Mouse (Mus musculus) activated CD4-positive, CD25-positive, alpha-beta regulatory T cell, adult 4 months (primary cell): ENCODE data around the gene Krt33a. TPM values are rescaled to one million over a fixed set of nuclear protein-coding genes. Genes with fewer than 3 reads are reported as not detected.

ENCODE experiments used
- ATAC-seq: one replicate; pipeline ENCODE4 v1.8.0; 2017
- polyA plus RNA-seq, 2 experiments: library from polyadenylated mRNA; unstranded; fragments of 100-300 nt; shearing (Covaris generic); gene quantifications; one replicate each; pipeline ENCODE4 v1.2.1; 2017

The Krt33a gene
- not detected for polyA plus RNA-seq

DNA sequence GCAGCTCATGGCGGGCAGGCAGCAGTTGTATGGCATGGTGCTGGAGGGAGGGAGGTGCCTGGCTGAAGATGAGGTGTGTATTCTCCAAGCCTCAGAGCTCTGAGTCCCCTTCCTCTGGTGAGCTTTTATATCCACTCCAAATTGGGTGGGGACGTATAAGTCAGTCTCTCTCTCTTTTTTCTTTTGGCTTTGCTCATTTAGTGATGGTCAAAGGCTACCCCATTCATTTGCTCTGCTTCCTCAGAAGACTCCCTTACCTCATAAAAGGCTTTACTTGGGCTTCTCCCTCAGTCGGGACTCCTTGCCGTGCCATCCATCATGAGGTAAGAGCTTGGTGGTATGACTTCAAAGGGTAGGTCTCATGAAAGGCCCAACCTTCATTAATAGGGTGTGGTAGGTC is at the start of gene Krt33a:
TSS of gene Krt33a (minus strand) at position 101 of the 400 bp plus-strand sequence.
- ATAC-seq = no peak

DNA sequence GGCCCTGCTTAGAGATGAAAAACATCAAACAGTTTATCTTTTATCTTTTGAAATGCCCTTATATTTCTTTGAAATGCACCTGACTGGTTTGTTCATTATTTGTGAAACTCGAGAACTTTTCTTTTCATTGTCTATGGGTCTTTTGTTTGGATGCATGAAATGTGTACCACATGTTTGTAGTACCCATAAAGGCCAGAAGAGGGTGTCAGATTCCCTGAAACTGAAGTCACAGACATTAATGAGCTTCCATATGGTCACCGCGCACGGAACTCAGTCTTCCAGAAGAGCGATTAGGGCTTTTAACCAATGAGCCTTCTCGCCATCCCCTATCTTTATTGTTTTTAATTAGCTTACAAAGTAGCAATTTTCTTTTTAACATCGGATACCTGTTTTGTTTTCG is 42.9 kb upstream of the Krt33a start:
- ATAC-seq = no peak

DNA sequence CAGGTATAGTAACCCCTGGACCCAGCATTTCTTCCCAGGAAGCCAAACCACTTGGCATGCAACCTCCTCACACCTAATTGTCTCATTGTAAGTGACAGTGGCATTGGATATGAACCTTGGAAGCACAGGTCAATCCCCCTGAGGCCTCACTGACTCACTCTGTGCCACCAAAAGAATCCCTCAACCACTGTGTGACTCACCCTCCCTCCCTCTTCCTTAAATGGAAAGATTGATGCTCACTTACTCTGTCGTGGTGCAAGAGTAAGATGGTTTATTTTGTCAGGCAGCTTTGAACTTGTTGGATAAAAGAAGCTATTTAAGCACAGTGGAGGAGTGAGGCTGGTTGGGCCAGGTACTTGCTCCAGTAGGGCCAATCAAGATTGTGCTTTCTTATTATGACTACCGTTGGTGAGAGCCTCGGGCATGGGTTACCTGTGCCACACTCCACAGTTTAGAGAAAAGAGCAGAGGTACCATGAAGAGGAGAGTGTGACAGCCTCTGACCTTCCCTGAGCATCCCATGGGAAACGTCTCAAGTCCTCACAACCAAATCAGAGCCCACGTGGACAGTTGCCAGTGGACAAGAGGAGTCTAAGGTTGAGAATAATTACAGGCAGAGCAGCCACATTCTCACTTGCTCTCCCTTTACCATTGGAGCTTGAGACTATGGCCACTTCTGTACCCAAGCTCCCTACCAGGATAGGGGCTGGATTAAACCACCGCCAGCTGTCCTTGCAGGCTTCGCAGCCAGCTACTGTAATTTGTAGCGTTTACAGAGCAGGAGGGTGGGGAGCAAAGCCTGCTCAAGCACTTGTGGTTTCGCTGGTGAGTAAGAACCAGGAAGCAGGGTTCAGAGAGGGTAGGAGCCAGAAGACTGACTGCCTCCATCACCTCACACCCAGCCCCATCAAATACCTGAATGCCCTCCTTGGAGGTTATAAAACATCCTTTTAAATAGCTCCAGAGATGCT is 40.0 kb upstream of the Krt33a start:
- ATAC-seq = no peak

DNA sequence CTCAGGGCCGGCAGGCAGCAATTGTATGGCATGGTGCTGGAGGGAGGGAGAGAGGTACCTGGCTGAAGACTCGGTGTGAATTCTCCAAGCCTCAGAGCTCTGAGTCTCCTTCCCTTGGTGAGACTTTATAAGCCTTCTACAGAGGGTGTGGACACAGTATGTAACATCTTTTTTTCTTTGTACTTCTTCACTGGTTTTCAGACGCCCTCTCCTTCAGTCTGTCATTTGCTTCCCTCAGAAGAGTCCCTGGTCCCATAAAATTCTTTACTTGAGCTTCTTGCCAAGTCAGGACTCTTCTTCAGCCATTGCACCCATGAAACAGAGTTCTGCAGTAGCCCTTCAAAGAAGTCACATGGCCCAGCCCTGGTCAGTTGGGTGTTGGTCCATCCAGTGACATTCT is 34.4 kb upstream of the Krt33a start, which contains the start of gene Krt31:
TSS of gene Krt31 (minus strand) at position 101 of the 400 bp plus-strand sequence.
- ATAC-seq = no peak

DNA sequence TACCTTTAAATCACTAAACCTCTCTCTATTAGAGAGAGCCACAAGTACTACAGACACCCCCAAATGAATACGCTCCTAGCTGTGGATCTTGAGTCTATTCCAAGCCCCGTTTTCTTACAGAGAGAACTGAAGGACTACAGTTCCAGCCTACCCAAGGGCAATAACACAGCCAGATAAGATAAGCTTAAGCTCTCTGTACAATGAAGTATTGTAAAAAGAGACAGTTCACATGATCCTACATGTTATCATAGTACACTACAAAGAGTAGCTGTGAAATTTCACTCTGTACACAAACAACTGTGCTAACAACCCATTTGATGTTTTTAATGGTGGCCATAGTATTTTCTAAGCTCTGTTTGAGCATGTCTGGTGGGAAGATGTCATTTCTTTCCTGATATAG is 31.2 kb upstream of the Krt33a start:
- ATAC-seq = no peak

DNA sequence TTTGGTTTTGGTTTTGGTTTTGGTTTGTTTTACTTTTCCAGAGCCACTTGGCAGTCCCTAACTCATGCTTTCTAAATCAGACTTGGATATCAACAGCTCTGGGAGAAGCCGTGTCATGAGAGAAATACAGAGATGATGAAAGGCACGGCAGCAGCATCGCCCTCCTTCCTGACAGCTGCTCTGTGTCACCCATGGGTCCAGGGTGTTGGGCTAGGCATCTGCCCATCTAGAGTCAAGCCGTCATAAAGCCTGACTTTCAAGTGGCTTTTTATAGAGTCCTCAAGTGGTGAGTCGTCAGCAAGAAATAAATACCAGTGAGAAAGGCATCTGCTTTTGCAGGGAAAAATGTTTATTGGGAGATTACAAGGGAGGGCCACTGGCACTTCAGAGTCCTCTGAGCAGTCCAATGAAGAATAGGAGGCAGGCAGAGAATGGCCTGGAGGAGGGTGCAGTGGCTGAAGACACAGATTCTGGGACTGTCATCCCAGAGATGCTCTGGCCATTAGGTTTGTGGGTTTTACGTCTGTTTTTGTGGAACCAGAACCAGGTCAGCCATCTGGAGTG is 30.4 kb upstream of the Krt33a start:
- no peak for ATAC-seq

DNA sequence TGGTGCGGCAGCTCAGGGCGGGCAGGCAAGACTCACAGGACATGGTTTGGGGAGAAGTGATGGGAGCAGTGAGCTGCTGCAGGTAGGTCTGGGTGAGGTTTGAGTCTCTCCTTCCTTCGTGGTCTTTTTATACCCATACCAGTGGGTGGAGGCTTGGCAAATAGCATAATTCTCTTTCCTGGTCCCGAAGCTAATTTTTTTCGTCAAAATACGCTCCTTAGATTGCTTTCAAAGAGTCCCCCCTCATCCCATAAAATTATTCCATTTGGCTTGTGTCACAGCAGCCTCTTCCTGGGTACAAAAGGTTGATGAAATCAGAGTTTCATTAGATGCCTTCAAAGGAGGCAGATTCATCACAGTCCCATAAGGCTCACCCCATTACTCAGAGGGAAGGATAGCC is 25.4 kb upstream of the Krt33a start, which contains the start of gene Krt34:
TSS of gene Krt34 (minus strand) at position 101 of the 400 bp plus-strand sequence.
- no peak for ATAC-seq

DNA sequence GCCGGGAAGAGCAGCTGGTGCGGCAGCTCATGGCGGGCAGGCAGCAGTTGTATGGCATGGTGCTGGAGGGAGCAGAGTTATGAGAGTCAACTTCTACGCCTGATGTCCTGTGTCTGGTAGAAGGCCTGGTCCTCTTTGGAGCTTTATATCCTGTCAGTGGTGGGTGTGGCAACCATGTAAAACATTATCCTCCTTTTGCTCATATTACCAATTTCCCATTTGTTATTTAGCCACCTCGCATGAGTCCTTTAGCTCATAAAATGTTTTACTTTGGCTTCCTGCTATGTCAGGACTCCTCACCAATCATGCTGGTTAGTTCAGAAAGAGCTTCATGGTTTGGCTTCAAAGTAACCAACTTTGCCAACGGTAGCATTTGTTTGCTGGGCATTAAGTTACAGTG is 13.8 kb upstream of the Krt33a start, which contains the start of gene Krt33b:
TSS of gene Krt33b (minus strand) at position 101 of the 400 bp plus-strand sequence.
- ATAC-seq = no peak

DNA sequence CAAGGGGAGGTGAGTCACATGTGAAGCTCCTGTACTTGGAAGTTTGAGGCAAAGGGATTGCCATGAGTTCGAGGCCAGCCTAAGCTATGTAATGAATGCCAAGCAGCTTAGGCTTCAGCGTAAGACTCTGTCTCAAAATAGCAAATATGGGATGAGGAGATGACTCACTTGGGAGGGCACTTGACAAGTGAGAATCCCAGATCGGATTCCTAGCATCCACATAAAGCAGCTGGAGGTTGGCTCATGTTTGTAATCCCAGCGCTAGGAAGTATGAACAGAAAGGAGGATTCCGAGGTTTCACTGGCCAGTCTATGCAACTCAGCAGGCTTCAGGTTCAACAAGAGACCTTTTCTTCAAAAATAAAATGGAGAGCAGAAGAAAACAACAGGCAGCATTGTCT is 5.4 kb upstream of the Krt33a start:
- no peak for ATAC-seq

DNA sequence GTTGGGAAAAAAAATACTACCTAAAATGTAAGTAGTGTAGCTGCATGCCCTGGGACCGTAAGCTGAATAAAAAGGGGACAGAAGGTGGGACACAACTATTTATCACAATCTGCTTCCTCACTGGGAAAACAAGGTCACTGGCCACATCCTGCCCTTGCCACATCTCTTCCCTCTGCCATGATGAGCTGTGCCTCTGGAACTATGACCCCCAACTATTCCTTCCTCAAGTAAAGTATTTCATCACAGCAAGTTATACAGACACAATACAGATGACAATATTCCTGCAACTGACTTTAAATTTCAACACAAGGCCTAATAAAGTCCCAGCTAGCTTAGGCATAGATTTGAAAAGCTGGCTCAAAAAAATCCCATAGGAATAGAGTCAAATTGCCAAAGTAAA is 3.5 kb upstream of the Krt33a start:
- no peak for ATAC-seq

DNA sequence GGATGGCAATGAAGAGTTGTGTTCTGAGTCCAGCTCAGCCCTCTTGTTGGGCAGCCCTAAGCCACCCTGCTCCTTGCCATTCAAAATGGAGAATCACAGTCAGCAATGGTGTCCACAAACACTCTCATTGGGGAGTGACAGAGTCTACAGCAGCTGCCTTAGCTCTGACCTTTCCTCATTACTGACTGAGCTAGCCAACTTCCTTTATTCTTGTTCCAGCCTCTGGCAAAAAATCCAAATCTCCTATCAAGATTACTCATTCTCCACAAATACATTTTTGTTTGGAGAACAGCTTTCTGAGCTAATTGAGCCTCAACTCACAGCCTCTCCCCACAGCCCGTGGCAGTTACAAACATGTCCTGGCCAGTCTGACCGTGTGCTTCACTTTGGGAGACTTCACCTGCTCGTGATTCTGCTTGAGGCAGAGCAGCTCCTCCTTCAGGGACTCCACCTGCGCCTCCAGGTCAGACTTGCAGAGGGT is 2.3 kb downstream of the Krt33a start:
- ATAC-seq = no peak

DNA sequence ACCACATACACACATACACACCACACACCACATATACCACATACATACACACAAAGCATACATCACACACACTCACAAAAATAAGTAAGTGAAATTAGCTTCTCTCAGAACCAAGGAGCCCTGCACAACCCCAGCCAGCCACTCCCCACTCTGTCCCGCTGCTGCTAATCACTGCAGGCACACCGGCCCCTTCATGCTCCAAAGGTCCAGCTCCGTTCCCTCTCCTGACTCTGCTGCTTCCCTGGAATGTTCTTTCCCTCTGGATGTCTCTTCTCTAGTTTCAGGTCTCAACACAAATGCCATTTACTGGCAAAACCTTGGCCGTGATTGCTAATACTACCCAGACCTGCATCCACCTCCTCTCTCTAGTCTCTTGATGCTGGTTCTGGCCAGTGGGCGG is 5.3 kb downstream of the Krt33a start:
- ATAC-seq = no peak

DNA sequence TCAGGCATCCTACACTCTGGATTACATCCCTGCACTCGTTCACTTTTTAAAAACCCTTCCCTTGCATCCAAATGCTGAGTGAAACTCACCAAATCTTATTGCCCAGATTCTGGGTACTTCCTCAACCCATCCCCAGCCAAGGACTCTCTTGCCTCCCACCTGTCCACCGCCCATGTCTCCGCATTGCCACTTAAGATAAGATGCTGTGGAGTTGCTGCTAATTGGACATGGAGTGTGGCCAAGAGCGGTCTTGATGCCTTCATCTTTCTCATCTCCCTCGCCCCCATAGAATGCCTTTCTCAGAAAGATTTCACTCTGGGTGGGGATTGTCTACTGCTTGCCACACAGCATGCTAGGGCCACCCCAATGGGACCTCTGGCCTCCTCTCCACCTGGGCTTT is 7.7 kb downstream of the Krt33a start:
- no peak for ATAC-seq

DNA sequence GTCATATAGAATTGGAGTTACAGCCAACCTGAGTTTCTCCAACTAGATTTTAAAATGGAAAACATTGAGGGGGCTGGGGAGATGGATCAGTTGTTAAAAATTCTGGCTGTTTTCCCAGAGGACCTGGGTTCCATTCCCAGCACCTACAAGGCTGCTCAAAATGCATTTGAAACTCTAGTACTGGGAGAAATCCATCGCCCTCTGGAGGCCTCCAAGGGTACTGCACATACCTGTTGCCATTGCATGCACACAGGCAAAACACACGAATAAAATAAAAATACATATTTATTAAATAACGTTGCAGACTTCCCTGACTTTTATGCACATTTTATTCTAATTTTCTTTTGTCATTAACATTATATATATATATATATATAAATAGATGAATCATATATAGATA is 9.4 kb downstream of the Krt33a start:
- ATAC-seq = no peak

DNA sequence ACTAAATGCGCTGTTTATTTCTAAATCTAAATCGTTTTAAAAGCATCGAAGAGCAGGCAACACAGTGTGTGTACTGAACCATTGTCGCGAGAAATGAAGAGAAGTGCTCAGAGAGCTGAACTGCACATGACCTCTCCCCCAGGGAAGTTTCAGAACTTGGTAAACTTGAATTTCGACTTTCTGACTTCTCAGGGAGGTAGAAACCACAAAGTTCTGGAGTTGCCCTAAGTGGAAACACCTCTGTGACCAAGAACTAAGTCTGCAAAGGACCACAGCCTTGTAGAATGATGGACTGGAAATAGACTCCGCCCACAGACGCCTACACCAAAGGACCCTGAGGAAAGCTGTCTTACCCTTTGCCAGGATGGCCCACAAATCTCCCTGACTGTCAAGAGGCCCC is 10.1 kb downstream of the Krt33a start:
- no peak for ATAC-seq

DNA sequence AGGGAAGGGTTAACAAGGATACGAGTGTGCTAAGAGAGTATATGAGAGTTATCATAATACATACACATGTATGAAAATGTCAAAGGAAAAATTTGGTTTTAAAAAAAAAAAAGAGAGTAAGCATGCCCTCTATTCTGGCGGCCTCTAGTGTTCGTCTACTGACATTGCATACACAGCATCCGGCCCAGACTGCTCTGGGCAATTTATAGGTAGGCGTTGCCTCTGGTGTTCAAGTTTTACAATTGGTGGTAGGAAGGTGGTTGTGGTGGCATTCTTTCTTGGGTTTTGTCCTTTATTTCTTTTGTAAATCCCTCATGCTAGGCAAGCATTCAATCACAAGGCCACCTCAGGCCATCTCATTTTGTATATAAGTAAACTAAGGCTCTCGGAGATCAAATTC is 11.2 kb downstream of the Krt33a start:
- ATAC-seq = no peak

DNA sequence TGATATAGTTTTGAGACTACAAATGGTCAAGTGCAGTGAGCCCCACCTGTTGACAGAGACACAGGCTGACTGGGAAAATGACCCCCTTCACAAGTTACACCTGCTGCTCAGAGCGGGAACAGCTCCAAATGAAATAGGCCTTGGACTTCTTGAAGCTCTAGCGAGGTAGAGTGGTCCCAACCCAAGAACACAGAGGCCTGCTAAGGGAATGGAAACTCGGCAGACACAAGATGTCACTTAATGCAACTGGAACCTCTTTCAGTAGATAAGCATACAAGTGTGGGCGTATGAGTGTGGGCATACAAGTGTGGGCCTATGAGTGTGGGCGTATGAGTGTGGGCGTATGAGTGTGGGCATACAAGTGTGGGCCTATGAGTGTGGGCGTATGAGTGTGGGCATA is 16.9 kb downstream of the Krt33a start:
- no peak for ATAC-seq

DNA sequence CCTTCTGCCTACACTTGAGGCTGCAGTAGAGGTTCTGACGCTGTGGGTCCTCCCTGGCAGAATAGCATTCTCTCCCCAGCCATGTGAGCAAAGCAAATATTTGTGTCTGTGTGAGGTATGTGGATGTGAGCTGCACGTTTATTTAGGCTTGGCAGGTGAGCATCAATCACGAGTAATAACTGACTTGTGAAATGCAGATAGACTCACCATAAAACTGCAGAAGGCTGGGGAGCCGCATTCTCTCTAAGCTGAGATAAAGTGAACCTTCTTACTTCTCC is 21.7 kb downstream of the Krt33a start:
- no peak for ATAC-seq

DNA sequence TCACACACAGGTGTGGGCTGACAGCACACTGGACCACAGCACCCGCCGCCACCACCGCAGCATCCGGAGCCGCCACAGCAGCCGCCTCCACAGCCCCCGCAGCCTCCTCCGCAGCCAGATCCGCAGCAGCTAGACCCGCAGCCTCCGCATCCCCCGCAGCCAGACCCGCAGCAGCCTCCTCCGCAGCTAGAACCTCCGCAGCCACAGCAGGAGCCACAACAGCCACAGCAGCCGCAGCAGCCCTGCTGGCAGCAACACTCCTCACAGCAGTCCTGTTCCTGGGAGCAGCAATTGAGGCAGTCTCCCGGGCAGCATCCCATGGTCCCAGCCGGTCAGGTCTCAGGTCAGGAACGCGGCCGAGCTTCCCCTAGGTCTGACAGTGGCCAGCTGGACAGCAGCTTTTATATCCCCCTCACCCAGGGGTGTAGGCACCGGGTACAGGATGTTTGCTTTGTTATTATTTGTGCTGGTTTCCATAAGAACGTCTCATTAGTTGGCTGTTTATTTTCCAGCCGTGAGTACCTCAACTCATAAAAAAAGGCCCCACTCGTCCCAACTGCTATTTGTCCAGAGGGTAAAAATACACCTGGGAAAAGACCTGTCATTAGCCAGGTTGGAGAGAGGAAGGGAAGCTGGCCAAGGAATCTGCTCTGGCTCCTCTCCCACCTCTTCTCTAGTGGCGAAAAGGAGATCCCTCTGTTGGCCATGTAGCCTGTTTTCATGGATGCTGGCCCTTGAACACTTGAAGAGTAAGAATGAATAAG is 22.2 kb downstream of the Krt33a start, which contains the start of gene Krtap17-1:
TSS of gene Krtap17-1 (minus strand) at position 375 of the 764 bp plus-strand sequence.
- ATAC-seq = no peak

DNA sequence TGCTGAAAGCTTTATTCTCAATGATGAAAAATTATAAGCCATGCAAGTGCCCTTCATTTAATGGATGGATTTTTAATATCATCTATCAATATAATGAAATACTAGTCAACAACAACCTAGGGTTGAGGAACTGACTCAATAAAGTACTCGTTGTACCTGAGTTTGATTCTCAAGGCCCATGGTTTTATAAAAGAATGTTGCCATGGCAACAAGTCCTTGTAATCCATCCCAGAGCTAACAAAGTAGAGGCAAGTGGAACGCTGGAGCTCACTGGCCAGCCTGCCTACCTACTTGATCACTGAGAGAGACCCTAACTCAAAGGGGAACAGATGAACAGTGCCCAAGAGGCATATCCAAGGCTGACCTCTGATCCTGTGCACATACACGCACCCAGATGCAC is 25.4 kb downstream of the Krt33a start:
- ATAC-seq = no peak

DNA sequence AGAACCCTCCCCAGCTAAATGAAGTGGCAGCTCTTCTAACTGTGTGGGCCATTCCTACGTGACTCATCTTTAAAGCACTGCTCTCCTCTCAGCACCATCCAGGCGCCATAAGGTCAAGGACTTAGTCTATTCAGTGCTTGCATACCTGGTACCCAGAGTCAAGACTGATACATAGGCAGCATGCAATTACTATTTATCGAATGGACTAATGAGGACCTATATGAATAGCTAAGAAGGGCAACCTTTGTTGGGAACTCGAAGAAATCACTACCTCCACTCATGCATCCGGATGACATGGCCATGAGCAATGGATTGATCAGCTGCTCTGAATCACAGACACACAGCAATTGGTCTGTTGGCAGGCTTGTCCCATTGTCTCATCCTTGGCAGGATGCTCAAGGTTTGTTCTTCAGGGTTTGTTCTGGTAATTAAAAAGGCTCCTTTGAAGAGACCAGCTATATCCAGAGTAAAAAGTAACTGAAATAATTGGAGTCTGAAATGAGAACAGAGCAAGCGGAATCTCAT is 26.1 kb downstream of the Krt33a start:
- no peak for ATAC-seq

DNA sequence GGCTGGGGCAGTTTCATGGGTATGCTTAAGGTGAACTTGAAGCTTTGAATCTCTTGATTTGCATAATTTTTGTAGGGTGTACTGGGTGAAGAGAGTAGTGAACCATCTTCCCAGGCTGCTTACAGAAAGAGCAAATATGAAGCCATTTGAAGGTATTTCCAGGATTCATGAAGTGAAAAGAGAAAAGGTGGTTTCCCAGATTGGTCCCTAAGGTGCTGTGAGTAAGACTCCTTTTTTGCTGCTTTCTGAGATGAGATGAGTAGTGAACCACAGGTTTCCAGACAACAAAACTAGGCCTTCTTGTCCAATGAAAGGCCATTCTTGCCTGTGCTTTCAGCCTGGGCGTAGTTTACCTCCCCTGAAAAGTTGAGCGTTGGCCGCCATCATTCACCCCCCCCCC is 27.5 kb downstream of the Krt33a start:
- ATAC-seq = no peak

DNA sequence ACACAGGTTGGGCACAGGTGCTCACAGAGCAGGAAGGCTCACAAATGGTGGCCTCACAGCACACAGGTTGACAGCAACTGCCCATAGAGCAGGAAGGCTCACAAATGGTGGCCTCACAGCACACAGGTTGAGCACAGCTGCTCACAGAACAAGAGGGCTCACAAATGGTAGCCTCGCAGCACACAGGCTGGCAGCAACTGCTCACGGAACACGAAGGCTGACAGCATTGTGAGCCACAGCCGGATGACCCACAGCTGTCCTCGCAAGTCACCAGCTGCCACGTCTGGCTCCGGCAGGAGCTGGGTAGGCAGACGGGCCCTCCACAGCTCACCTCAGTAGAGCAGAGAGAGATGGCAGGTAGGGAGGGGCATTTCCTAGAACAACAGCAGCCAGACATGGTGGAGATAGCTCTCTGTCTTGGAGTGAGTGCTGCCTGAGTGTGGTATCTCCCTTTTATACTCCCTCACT is 29.8 kb downstream of the Krt33a start, which contains the start of gene Krtap16-1:
TSS of gene Krtap16-1 (minus strand) at position 418 of the 468 bp plus-strand sequence.
- no peak for ATAC-seq
